Mouse (Mus musculus) MN1 (cell line): ENCODE data around the gene Tkt.

Source experiments
- DNase-seq: peaks from one replicate; pipeline ENCODE4 v3.0.0-alpha.2; 2016; ENCODE audit warnings: low spot score

The Tkt gene

GRCm38 (mm10) chr14:30622130-30622529 lies 74.0 kb downstream of the Tkt start:
- no peak for DNase-seq

GRCm38 (mm10) chr14:30622556-30622955 lies 74.4 kb downstream of the Tkt start:
- no peak for DNase-seq
